Comparison of ENCODE assay signal across 10 mouse cellular contexts in the genomic region with DNA sequence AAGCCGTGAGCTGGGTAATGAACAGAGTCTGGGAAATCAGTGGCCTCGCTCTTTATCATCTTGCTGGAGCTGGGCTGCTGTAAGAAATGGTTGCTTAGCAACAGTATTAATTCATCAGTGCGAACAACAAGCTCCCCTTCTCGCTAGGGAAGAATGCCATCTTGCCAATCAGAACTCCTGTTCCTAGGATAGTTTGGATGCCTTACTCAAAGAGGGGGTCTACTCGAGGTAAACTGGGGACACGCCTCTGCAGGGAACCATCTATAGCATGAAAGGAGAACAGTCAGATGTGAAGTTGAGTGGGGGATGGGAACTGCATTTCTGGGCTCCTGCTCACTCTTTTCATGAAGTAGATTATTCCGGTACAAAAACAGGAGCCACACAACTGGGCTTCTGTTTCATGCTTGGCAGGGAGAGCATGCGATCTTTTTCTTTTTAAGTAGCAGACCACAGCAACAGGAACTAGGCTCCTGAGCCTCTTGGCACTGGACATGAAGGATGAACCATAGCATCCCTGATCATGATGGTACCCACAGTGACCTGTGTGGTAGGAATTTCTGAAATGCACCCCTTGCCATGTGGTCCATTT. TPM values are rescaled to one million over a fixed set of nuclear protein-coding genes. Genes with fewer than 3 reads are reported as not detected.
A peak's percentile ranks its signal among the peaks of the same experiment; 100 is the strongest.
DNase-seq lines count a peak whose midpoint lies in the region; ATAC-seq and TF ChIP-seq lines count a peak whose summit lies in the region.
"Had no signal": no experiment of that assay in that cellular context is flagged by ENCODE, and none has a peak within 500 bp of the region (broad histone marks: within the 10 kb centered on the region; RNA-seq: fewer than 3 reads in every experiment).

No protein-coding gene starts in this region.

- no peak overlapping the region for H3K9ac ChIP-seq in limb, embryonic 13.5 days

- H3K9me3 ChIP-seq in limb, embryonic 13.5 days, result no peaks in the 10 kb centered on the region
- H3K9me3 ChIP-seq: G1E had no signal

- peak overlapping the region; percentile 28 for H3K4me2 ChIP-seq in limb, embryonic 13.5 days (replicated peaks)

- H3K36me3 ChIP-seq in limb, embryonic 13.5 days, result no peaks in the 10 kb centered on the region
- H3K36me3 ChIP-seq: G1E had no signal

- H3K27ac ChIP-seq in left cerebral cortex, adult 2 months, result peak overlapping the region; percentile 71
- H3K27ac ChIP-seq in limb, embryonic 13.5 days, result peak overlapping the region; percentile 83; the same call in 1 of the 2 replicates

- intact Hi-C loops in left cerebral cortex, adult 2 months (cut with DNase I), result no loop called here

- peak; percentile 21 for ATAC-seq in limb, embryonic 13.5 days (ENCODE audit: low FRiP score, low read depth)

- DNase-seq in left cerebral cortex, adult 2 months (ENCODE audit: extremely low spot score in 1 of 2, low spot score in 2 of 2), result peak; percentile 27 to 39
- DNase-seq in left cerebral cortex, adult 11 months (ENCODE audit: low spot score), result no peak
- peak; percentile 45 to 58 for DNase-seq in frontal cortex, postnatal 14 days (ENCODE audit: low spot score in 2 of 2)
- peak; percentile 37 for DNase-seq in right cerebral cortex, postnatal 4 days
- DNase-seq in yolk sac, embryonic 10.5 days (ENCODE audit: low spot score), result no peak
- DNase-seq in kidney, adult 9 months, result no peak
- no peak for DNase-seq in cerebellum, adult 9-11 months
- DNase-seq: lung, postnatal 4 days had no signal

- H3K27me3 ChIP-seq in limb, embryonic 13.5 days, result no peaks in the 10 kb centered on the region

- H3K4me1 ChIP-seq in limb, embryonic 13.5 days, result peaks cover 22% of the 10 kb centered on the region

- no peak for TF ChIP-seq CTCF in left cerebral cortex, adult 2 months (IDR thresholded peaks at IDR 0.05)

- WGBS in limb, embryonic 13.5 days, result 31% methylated on average over 8 of the region's 8 CpGs

- H3K4me3 ChIP-seq in left cerebral cortex, adult 2 months, result no peak overlapping the region
- H3K4me3 ChIP-seq in limb, embryonic 13.5 days, result no peak overlapping the region

RNA-seq across cellular contexts. Expression of gene F3, which starts 22.9 kb away (rescaled TPM):
- 10 to 100 TPM; 49.4 to 61.8 TPM for total RNA-seq in left cerebral cortex, adult 2 months (2021)
- 8.6 and 9.2 TPM in 2 replicates for polyA plus RNA-seq in limb, embryonic 13.5 days (2015; fragmentation: Nextera tagmentation; extraction: Ambion mirVana)
- total RNA-seq: G1E had no signal
- polyA plus RNA-seq: G1E had no signal

RNA-seq across cellular contexts. Expression of gene 4930432M17Rik, which starts 29.9 kb away (rescaled TPM):
- not detected for total RNA-seq in left cerebral cortex, adult 2 months (2021)
- polyA plus RNA-seq in limb, embryonic 13.5 days (2015; fragmentation: Nextera tagmentation; extraction: Ambion mirVana), result not detected in 2 replicates
- polyA plus RNA-seq: G1E had no signal

Comparison
In these comparisons a context has a peak if more than half of its experiments do, and no peak if none do; other contexts are left out.
1. DNase-seq: peak in left cerebral cortex, adult 2 months (2 of 2), frontal cortex, postnatal 14 days (2 of 2) and right cerebral cortex, postnatal 4 days (single experiment); none in left cerebral cortex, adult 11 months (single experiment), yolk sac, embryonic 10.5 days (single experiment), kidney, adult 9 months (single experiment) and cerebellum, adult 9-11 months (single experiment).